Mouse (Mus musculus) mouse embryonic stem cell (cell line): Measurements from ENCODE around the gene Tomm6.
"Not testable (repeated sequence)": the region's sequence is repeated elsewhere in the genome, so short reads cannot be mapped to it uniquely, and the experiment has no call there.

Experiments
- in situ Hi-C, 2 experiments: fragments of 300-500 bp; cut with MboI; formaldehyde crosslinking; loops; 1 replicate in 1 of 2; 3 replicates in 1 of 2; pipeline ENCODE4 v1.14.3; 2019 to 2020; ENCODE audit warnings: low sequenced_read_pairs in 2 of 2, low pct_unique_long_range_greater_than_20kb in 1 of 2, mixed read lengths in 1 of 2; ENCODE audit not compliant: unreplicated experiment in 1 of 2

Gene Tomm6

GRCm38 (mm10) chr17:47663009-47663713 lies 25.0 kb downstream of the Tomm6 start:
- in situ Hi-C loops = no loop called here

- in situ Hi-C loops = no loop called here
Measured at GRCm38 (mm10) chr17:47658741-47659243, 29.4 kb downstream of the Tomm6 start.

GRCm38 (mm10) chr17:47657901-47658300 lies 30.3 kb downstream of the Tomm6 start:
- in situ Hi-C loops = no loop called here

- in situ Hi-C loops = no loop called here
Measured at GRCm38 (mm10) chr17:47655697-47656096, 32.5 kb downstream of the Tomm6 start.

- in situ Hi-C loops = not testable (repeated sequence)
Measured at GRCm38 (mm10) chr17:47654346-47654745, 33.8 kb downstream of the Tomm6 start.

GRCm38 (mm10) chr17:47651953-47652352 lies 36.2 kb downstream of the Tomm6 start:
- in situ Hi-C loops = no loop called here

GRCm38 (mm10) chr17:47648966-47649365 lies 39.2 kb downstream of the Tomm6 start:
- in situ Hi-C loops = no loop called here

GRCm38 (mm10) chr17:47646683-47647082 lies 41.5 kb downstream of the Tomm6 start:
- in situ Hi-C loops = no loop called here

GRCm38 (mm10) chr17:47642992-47643391 lies 45.2 kb downstream of the Tomm6 start:
- in situ Hi-C loops = no loop called here
